Mouse (Mus musculus) kidney, adult 2 months (tissue): ENCODE data around the gene Sdhaf2.

Source experiments
- CTCF ChIP-seq: fragments of 200-500 bp; conservative IDR thresholded peaks from 2 replicates; pipeline ENCODE4 v1.5.1; 2011; ENCODE audit warnings: low read depth, mild to moderate bottlenecking, control low read depth, low read length, moderate library complexity, mixed read lengths; ENCODE audit not compliant: insufficient read depth, insufficient read length
- POLR2A ChIP-seq: fragments of 200-500 bp; IDR thresholded peaks from one replicate; pipeline ENCODE4 v1.6.1; 2011; ENCODE audit warnings: low read depth, low read length, control low read depth

- TF ChIP-seq CTCF, result no peak
- no peak for TF ChIP-seq POLR2A
Measured at GRCm38 (mm10) chr19:10569627-10570026, 43.7 kb upstream of the Sdhaf2 start.
